Mouse (Mus musculus) heart, adult 18-20 months (tissue): ENCODE measurements around the gene Fes. TPM values are rescaled to one million over a fixed set of nuclear protein-coding genes. Genes with fewer than 3 reads are reported as not detected.
A peak's percentile ranks its signal among the peaks of the same experiment; 100 is the strongest.

ENCODE experiments used
- DNase-seq, 2 experiments: peaks; one replicate each; pipeline ENCODE4 v3.0.0; 2021 to 2022; ENCODE audit warnings: mixed read lengths in 1 of 2
- long read RNA-seq, 2 experiments: library from polyadenylated mRNA; stranded (forward); transcript quantifications; one replicate each; pipeline ENCODE4 v2.0.0; 2021
- total RNA-seq, 2 experiments: library from RNA; stranded (reverse); gene quantifications; 2 replicates each; pipeline ENCODE4 v1.2.3; 2021

The Fes gene
- 10 to 100 TPM in 1 of 2 experiments, 1 to 10 TPM in 1; 9.9 to 11.4 TPM for total RNA-seq
- long read RNA-seq, experiment 1, partial matches to known transcripts: 0 of 4 reads
- long read RNA-seq, experiment 1, other reads (novel, unspliced or antisense): 2 of 4 reads
- long read RNA-seq, experiment 2, partial matches to known transcripts: 1 of 3 reads
- long read RNA-seq, experiment 2, other reads (novel, unspliced or antisense): 0 of 3 reads

DNA sequence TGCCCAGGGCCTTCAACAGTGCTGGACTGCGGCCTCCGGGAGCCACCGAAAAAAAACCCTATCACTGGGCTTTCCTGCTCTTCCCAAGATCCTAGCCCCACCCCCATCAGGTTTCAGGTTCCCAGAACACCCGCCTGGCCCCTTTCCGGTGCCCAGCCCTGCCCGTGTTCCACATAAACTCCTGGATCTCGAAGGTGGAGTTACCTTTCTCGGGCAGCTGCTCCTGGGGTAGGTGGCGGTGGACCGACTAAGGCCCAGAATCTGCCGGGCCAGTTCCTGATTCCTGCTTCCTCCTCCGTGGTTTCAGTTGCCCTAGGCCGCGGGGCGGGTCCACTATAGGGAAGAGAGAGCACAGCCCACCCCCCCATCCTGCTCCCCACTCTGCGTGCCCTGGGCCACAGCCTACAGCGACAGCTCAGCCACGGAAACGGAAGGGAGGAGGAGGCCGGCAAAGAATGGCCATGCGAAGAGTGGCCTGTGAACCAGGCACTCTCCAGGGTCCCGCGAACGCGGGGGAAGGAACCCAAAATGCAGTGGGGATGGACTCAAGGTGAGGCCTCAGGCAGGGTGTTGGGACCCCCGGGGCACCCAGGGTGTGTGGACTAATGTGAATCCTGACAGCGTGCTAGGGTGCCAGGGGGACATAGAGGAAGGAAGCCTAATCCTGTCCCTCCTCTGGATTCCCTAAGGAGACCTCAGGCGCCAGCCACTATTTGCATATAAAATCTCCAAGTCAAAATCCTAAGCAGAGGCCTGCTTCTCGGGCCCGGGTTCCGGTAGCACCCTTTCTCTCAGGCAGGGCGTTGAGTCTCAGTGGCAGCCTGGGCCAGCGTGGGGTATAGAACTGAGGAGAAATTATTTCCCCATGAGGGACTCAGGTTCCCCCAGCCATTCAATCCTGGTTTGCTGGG lies at the start of gene Fes:
Fes (minus strand) TSS at position 314 of the 911 bp plus-strand sequence.
- DNase-seq: peak; percentile 82 to 91

- DNase-seq: no peak
Observed at GRCm38 (mm10) chr7:80436571-80436970, 48.8 kb upstream of the Fes start.

- DNase-seq: no peak
Observed at GRCm38 (mm10) chr7:80435594-80435993, 47.8 kb upstream of the Fes start.

DNA sequence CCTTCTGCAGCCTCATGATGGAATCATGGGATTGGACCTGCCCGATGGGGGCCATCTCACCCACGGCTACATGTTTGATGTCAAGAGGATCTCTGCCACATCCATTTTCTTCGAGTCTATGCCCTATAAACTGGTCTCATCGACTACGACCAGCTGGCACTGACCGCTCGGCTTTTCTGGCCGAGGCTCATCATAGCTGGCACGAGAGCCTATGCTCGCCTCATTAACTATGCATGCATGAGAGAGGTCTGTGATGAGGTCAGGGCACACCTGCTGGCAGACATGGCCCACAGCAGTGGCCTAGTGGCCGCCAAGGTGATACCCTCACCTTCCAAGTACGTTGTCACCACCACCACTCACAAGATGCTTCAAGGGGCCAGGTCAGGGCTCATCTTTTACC lies 41.9 kb upstream of the Fes start:
- no peak for DNase-seq

DNA sequence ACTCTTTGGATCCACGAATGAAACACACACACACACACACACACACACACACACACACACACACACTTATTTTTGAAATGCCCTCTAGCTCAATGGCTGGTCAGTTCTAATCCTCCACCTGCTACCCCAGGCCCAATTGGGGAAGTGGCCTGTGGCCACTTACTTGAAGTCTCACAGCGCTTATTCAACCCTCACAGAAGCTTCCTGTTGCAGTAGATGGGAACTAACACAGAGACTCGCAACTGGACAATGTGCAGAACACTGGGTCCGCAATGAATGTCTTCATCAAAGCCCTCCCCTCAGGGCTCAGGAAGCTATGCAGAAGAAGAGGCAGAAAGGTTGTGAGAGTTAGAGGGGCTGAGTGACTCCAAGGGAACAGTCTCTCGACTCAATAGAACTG lies 40.0 kb upstream of the Fes start:
- no peak for DNase-seq

GRCm38 (mm10) chr7:80426363-80426762 lies 38.6 kb upstream of the Fes start:
- DNase-seq: peak; percentile 31 to 78

- no peak for DNase-seq
Observed at GRCm38 (mm10) chr7:80424722-80425121, 37.0 kb upstream of the Fes start.

DNA sequence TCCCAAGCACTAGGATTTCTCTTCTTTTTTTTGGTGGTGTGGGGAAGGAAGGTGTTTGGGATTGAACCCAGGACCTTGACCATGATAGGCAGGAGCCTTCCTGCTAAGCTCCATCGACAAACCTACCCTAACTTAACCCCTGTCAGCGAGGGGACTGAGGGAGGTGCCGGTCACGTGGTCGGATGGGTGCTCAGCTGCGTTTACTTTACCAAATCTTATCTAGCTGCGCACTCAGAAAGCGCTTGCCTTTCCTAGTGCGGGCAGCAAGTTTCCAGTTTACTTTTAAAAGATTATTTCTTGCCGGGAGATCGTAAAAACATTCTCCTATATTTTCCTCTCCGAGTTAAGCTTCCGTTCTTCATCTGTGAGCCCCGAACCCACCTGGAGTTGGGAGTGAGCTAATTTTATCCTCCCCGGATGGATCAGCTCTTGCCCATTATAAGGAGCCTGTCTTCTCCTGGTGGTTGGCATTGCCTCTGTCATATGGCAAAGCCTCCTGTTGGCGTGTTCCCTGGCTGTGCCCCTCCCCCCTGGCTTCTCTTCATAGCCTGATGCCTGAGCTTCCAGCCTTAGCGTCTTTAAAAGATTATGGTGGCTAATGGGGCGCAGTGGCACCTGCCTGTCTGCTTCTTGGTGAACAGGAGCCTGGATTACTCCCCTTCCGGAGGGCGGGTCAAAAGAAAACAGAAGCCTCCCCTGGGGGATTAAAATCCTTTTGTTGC lies 35.2 kb upstream of the Fes start:
- peak; percentile 65 to 76 for DNase-seq

- DNase-seq: no peak
Observed at GRCm38 (mm10) chr7:80421576-80421975, 33.8 kb upstream of the Fes start.

- no peak for DNase-seq
Observed at GRCm38 (mm10) chr7:80420586-80420985, 32.8 kb upstream of the Fes start.

- no peak for DNase-seq
Observed at GRCm38 (mm10) chr7:80419278-80419677, 31.5 kb upstream of the Fes start.

GRCm38 (mm10) chr7:80418036-80418435 lies 30.3 kb upstream of the Fes start:
- no peak for DNase-seq

GRCm38 (mm10) chr7:80417601-80418000 lies 29.9 kb upstream of the Fes start:
- DNase-seq: no peak

DNA sequence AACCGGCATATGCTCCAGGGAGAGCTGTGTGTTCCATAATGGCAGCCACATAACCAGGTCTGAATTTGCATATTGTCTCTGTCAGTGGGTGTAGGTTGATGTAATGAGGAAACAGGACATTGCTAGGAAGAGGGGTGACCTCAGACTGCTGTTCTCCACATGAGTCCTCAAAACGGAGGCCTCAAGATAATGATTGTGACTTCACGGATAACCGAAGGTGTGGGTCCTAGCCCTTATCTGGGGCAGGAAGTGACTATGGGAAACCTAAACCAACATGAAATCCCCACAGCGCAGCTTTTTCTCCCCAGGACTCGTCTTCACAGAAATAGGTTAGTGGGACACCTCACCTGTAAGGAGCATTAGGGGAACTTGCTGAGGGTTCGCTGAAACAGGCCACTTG lies 29.2 kb upstream of the Fes start:
- DNase-seq: no peak

DNA sequence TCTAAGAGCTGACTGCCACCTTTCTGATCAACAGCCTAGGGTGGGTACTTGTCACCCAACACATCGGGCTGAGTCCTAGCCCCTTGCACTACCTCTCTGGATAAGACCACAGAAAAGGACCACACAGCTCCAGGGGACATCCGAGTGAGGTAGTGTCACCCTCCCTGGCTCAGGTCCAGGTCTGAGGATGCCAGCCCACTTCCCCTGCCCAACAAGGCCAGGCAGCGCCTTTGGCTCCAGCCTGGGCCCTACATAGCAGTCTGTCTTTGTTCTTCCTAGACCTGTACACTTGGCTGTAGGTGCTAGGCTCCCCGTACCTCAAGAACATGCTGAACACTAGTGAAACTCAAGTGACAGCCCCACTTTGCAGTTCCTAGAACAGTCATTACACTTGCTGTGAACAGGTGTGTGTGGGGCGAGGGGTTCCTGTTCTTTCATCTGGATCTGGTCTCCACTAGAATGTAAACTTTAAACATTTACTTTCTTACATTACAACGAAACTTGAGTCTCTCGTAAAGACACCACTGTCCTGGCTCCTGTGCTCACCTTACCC lies 26.6 kb upstream of the Fes start:
- no peak for DNase-seq

GRCm38 (mm10) chr7:80413512-80414302 lies 26.0 kb upstream of the Fes start:
- peak in 1 of 2 experiments; percentile 49 for DNase-seq

DNA sequence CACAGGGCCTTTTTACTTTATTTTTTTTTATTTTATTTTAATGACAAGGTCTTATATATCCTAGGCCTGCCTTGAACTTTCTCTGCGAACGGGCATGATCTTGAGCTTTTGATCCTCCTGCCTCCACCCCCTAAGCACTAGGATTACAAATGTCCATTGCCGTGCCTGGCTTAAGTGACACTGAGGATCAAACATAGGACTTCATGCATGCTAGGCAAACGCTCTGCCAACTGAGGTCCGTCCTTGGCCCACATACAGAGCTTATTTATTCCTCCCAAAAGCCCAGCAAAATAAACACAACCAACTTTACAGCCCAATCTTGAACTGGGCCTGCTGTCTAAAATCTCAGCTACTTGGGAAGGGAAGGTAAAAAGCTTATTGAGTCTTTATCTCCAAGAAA lies 25.0 kb upstream of the Fes start:
- no peak for DNase-seq

- no peak for DNase-seq
Observed at GRCm38 (mm10) chr7:80412279-80412678, 24.5 kb upstream of the Fes start.

GRCm38 (mm10) chr7:80410380-80410779 lies 22.6 kb upstream of the Fes start:
- DNase-seq: no peak

DNA sequence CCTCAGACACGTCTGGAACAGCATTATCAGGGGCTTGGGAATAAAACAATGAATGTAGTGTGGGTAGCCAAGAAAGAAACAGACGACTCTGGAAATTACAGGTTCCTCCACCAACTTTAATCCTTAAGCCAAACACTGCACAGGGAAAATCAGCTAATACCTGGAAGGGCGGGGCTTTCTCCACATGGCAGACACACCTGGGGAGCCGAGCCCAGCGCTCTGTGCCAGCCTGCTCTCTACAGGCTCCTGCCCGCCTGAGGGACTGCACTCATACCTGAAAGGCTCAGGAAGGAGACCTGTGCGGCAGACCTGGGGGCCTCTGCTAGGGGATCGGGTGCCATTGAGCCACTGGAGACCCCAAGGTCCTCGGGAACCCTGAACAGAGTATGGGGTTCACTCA lies 20.0 kb upstream of the Fes start:
- no peak for DNase-seq

DNA sequence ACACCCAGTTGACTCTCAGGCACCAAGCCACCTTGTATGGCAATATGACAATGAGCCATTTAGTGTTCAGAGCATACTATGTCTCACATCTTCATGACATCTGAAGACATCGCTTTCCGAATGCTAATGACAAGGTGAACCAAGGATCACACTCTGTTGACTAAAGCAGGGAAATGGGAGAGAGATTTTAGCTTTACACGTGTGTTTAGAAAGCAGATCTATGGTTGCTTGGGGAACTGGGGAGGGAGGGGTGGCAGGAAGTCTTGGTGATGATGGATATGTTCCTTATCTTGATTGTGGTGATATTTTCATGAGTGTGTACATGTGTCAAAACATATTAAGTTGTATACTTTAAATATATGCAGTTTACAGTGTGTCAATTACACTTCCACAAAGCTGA lies 18.4 kb upstream of the Fes start:
- DNase-seq: no peak

DNA sequence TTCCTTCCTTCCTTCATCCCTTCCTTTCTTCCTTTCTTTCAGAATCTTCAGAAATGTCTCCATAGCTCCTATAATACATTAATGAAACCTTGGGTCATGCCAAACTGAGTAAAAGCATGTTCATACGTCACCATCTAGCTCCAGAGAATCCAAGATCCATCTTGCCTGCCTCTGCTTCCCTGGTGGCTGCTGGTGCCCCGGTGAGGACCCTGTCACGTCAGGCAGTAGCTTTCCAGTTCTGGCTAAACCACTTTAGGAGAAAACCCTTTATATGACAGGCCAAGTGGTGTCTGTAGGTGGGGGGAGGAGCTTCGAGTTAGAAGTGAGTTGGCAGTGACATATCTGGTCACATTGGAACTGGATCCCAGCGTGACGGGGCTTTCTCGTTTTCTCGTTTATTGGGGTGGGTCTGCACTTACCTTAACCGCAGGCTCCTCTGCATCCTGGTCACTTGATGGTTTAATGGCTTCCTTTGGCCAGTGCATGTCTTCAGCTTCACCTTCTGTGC lies 17.5 kb upstream of the Fes start, which contains the start of gene Furin:
Furin (minus strand) TSS at position 249 of the 508 bp plus-strand sequence.
- no peak for DNase-seq
